Mouse (Mus musculus): ENCODE results near the gene Yaf2.
"Not testable (repeated sequence)": the region's sequence is repeated elsewhere in the genome, so short reads cannot be mapped to it uniquely, and the experiment has no call there.

Yaf2 gene

DNA sequence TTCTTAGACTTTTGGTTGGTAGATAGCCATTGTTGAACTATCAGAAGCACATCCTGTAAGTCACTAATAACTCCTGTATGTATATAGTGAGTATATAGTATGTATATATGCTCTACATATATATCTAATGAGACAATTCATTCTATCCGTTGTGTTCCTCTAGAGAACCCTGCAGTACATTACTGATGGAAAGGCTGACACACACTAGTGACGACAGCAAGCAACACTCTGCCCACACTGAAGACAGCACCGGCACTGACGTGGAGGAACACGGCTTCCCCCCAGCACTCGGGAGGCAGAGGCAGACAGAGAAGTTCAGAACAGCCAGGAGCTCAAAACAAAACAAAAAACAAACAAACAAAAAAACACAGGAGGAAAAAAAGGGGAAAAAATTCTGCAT, 84.3 kb downstream of the Yaf2 start:
- DNase-seq (ENCODE audit: low read depth) = no peak

DNA sequence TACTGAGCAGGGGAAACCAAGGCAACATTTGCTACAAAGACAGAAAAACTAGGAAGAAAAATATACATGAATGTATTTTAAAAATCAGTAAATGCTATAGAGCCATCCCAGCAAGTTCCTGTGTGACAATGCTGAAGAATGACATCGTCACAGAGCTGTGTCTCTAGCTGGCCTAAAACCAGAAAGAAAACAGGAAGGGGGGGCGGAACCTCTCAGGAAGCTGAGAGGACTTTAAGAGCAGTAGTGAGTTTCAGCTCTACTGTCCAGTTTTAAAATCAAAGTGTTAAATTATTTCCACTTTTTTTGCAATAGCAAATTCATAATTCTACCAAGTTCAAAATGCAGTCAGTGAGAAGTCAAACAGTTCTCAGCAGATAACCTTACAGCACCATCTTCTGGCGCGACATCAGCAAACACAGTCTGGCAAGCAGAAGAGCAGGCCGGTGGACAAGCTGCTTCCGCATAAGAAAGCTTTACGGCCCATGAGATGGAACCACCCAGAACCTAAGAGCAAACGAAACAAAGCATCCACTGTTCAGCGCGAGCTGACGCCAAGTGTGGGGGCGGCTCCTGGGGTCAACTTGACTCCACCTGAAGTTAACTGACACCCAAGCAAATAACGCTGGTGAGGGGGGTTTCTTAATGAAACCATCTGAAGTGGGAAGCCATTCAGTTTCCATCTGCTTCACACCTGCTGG, 85.0 kb downstream of the Yaf2 start:
- DNase-seq (ENCODE audit: low read depth) = no peak

DNA sequence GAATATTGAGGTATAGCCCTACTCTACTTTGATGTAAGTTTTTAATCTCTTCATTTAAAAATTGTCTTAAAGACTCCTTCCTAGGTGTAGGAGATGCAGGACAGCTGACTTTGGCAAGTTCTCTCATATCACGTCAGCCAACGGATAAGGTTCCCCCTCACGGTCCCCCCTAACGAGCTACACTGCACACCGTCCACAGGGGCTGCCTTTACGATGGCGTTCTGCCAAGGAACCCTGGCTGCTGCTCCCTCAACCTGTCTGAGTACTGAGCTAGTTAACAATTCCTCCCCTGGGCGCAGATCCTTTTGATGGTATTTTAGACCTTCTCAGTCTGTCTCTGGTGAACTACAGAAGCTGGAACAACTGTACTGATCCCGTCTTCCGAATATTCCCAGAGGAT, 93.5 kb downstream of the Yaf2 start:
- no peak for DNase-seq (ENCODE audit: low read depth)

DNA sequence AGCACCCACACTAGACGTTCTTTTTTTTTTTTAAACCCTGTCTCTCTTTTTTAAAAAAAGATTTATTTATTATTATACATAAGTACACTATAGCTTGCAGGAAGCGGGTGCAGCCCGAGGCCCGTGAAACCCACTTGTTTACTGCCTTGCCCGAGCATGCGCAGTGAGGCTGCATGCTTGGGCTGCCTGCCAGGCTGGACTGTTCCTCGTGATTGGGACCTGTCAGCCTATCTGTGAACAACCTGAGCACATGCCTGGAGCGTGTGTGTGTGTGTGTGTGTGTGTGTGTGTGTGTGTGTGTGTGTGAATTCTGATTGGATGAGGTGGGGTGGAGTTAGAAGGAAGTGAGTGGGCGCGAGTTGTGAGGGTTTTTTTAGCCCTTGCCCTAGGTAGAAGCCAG, 100.3 kb downstream of the Yaf2 start:
- not testable (repeated sequence) for DNase-seq (ENCODE audit: low read depth)
